Comparison of ENCODE assay signal across 9 mouse cellular contexts in genomic region chr19:32885481-32886131, GRCm38 (mm10).
DNase-seq lines count a peak whose midpoint lies in the region; ATAC-seq and TF ChIP-seq lines count a peak whose summit lies in the region.
"Had no signal": no experiment of that assay in that cellular context is flagged by ENCODE, and none has a peak within 500 bp of the region (broad histone marks: within the 10 kb centered on the region; RNA-seq: fewer than 3 reads in every experiment).

No protein-coding gene starts in this region.

- no peaks in the 10 kb centered on the region for H3K79me2 ChIP-seq in heart, adult 2 months (replicated peaks; ENCODE audit: control insufficient read depth, insufficient read depth, low read length)

- peaks cover 2% of the 10 kb centered on the region for H3K4me1 ChIP-seq in heart, adult 2 months (ENCODE audit: control insufficient read depth, insufficient read depth, low read length)
- H3K4me1 ChIP-seq in midbrain, embryonic 12.5 days: peaks cover 4% of the 10 kb centered on the region; the same call in 1 of the 2 replicates
- H3K4me1 ChIP-seq in midbrain, embryonic 10.5 days: peaks cover 10% of the 10 kb centered on the region
- peaks cover 4% of the 10 kb centered on the region for H3K4me1 ChIP-seq in hindbrain, embryonic 16.5 days (ENCODE audit: control insufficient read depth, insufficient read depth, low read depth, low read length)

- no peak for TF ChIP-seq CTCF in heart, adult 2 months (IDR thresholded peaks at IDR 0.05)

- intact Hi-C loops in heart, adult 2 months (cut with DNase I): no loop called here

- no peak for TF ChIP-seq POLR2A in heart, adult 2 months (IDR thresholded peaks at IDR 0.05; ENCODE audit: insufficient read depth, low read depth, low read length)

- H3K36me3 ChIP-seq in heart, adult 2 months (ENCODE audit: control insufficient read depth, insufficient read depth, low read length): no peaks in the 10 kb centered on the region
- H3K36me3 ChIP-seq in midbrain, embryonic 12.5 days: no peaks in the 10 kb centered on the region
- no peaks in the 10 kb centered on the region for H3K36me3 ChIP-seq in midbrain, embryonic 10.5 days
- H3K36me3 ChIP-seq in hindbrain, embryonic 16.5 days (ENCODE audit: control insufficient read depth, insufficient read depth, low read length): no peaks in the 10 kb centered on the region

- 56% methylated on average over 12 of the region's 12 CpGs for WGBS in heart, adult 2 months
- WGBS in midbrain, embryonic 12.5 days: 40% methylated on average over 12 of the region's 12 CpGs
- WGBS in midbrain, embryonic 10.5 days: 54% methylated on average over 12 of the region's 12 CpGs
- 42% methylated on average over 12 of the region's 12 CpGs for WGBS in hindbrain, embryonic 16.5 days

- 0 out of 2 replicates have a peak overlapping the region, but pooled peaks have one; percentile 5 for H3K4me2 ChIP-seq in midbrain, embryonic 12.5 days (replicated peaks)
- H3K4me2 ChIP-seq in hindbrain, embryonic 16.5 days (ENCODE audit: low read length): no peak overlapping the region

- peak overlapping the region; percentile 17; the same call in 1 of the 2 replicates for H3K27ac ChIP-seq in heart, adult 2 months
- H3K27ac ChIP-seq in midbrain, embryonic 12.5 days (replicated peaks): no peak overlapping the region
- no peak overlapping the region for H3K27ac ChIP-seq in midbrain, embryonic 10.5 days (replicated peaks)
- H3K27ac ChIP-seq in hindbrain, embryonic 16.5 days (ENCODE audit: low read depth, low read length): no peak overlapping the region

- DNase-seq in heart, adult 2 months: no peak
- DNase-seq in heart, adult 9 months (ENCODE audit: low spot score in 2 of 2): no peak
- no peak for DNase-seq in midbrain, embryonic 10.5 days (ENCODE audit: low spot score)
- peak; percentile 61 for DNase-seq in retina, postnatal 1 day
- DNase-seq in MN1 (ENCODE audit: low spot score): no peak
- DNase-seq in right cerebral cortex, postnatal 36 days (ENCODE audit: low spot score in 2 of 2): no peak

- no peak overlapping the region for H3K9ac ChIP-seq in heart, adult 2 months (ENCODE audit: low read depth, low read length)
- no peak overlapping the region for H3K9ac ChIP-seq in midbrain, embryonic 12.5 days (replicated peaks)
- no peak overlapping the region for H3K9ac ChIP-seq in hindbrain, embryonic 16.5 days (ENCODE audit: low read depth, low read length)

- H3K9me3 ChIP-seq in midbrain, embryonic 12.5 days: no peaks in the 10 kb centered on the region
- H3K9me3 ChIP-seq in midbrain, embryonic 10.5 days (replicated peaks): no peaks in the 10 kb centered on the region
- H3K9me3 ChIP-seq in hindbrain, embryonic 16.5 days (ENCODE audit: control insufficient read depth, low read length): no peaks in the 10 kb centered on the region
- H3K9me3 ChIP-seq: megakaryocyte, embryonic 14.5 days had no signal

- ATAC-seq in midbrain, embryonic 12.5 days (ENCODE audit: low FRiP score, low read depth): peak; percentile 49; the same call in 1 of the 2 replicates
- ATAC-seq in hindbrain, embryonic 16.5 days: peak; percentile 71

- no peak for TF ChIP-seq EP300 in heart, adult 2 months (IDR thresholded peaks at IDR 0.05; ENCODE audit: insufficient read depth, low read depth, low read length)

- no peak overlapping the region for H3K4me3 ChIP-seq in heart, adult 2 months
- no peak overlapping the region for H3K4me3 ChIP-seq in midbrain, embryonic 12.5 days
- H3K4me3 ChIP-seq in midbrain, embryonic 10.5 days: no peak overlapping the region
- H3K4me3 ChIP-seq in hindbrain, embryonic 16.5 days (ENCODE audit: low read length): no peak overlapping the region
- H3K4me3 ChIP-seq: megakaryocyte, embryonic 14.5 days had no signal

- no peaks in the 10 kb centered on the region for H3K27me3 ChIP-seq in heart, adult 2 months (ENCODE audit: control insufficient read depth, insufficient read depth, low read length)
- no peaks in the 10 kb centered on the region for H3K27me3 ChIP-seq in midbrain, embryonic 12.5 days
- H3K27me3 ChIP-seq in midbrain, embryonic 10.5 days (ENCODE audit: low read depth, poor library complexity, severe bottlenecking): no peaks in the 10 kb centered on the region
- H3K27me3 ChIP-seq in hindbrain, embryonic 16.5 days (replicated peaks; ENCODE audit: control insufficient read depth, insufficient read depth, low read length): no peaks in the 10 kb centered on the region
